In the genomic region with DNA sequence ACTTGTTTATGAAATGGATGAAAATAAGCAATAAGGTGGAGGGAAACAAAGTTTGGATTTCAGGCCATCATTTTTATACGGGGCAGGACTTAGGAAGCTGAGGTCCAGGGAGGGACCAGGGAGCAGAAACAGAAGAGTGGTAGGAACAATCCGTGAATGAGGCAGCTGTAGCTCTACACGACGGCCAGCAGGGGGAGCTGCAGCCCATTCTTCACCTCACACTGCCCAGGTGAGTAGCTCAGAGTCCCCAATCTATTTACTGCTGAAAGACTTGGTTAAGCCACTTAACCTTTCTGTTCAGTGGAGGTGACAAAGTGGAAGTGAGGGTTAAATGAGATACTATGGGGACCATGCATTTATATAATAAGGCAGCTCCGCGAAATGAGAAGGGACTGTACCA, we compare ENCODE assay signal across 8 mouse cellular contexts.
DNase-seq lines count a peak whose midpoint lies in the region; ATAC-seq lines count a peak whose summit lies in the region.

No protein-coding gene starts in this region.

- ATAC-seq in forebrain, embryonic 11.5 days (replicated peaks; ENCODE audit: low FRiP score), result 0 out of 2 replicates have a peak, but pooled peaks have one; percentile 61
- ATAC-seq in hindbrain, embryonic 11.5 days (ENCODE audit: low FRiP score), result peak; percentile 60; the same call in 1 of the 2 replicates
- ATAC-seq in megakaryocyte progenitor cell, adult 5-6 weeks (replicated peaks; ENCODE audit: poor library complexity), result peak; percentile 89

- H3K4me2 ChIP-seq in forebrain, embryonic 11.5 days (ENCODE audit: low read depth, low read length, severe bottlenecking), result no peak overlapping the region
- no peak overlapping the region for H3K4me2 ChIP-seq in hindbrain, embryonic 11.5 days (replicated peaks; ENCODE audit: low read depth, low read length)

- H3K4me1 ChIP-seq in forebrain, embryonic 11.5 days (replicated peaks; ENCODE audit: control insufficient read depth, insufficient read depth, low read length), result no peaks in the 10 kb centered on the region
- H3K4me1 ChIP-seq in hindbrain, embryonic 11.5 days (replicated peaks; ENCODE audit: control insufficient read depth, insufficient read depth, low read length), result no peaks in the 10 kb centered on the region; the same call in 1 of the 2 replicates

- H3K27ac ChIP-seq in forebrain, embryonic 11.5 days (ENCODE audit: low read depth, low read length), result no peak overlapping the region
- H3K27ac ChIP-seq in hindbrain, embryonic 11.5 days (ENCODE audit: low read depth, low read length), result no peak overlapping the region

- H3K36me3 ChIP-seq in forebrain, embryonic 11.5 days (ENCODE audit: control insufficient read depth, insufficient read depth, low read length), result no peaks in the 10 kb centered on the region
- no peaks in the 10 kb centered on the region for H3K36me3 ChIP-seq in hindbrain, embryonic 11.5 days (ENCODE audit: control insufficient read depth, insufficient read depth, low read length)

- 27% methylated on average over 6 of the region's 6 CpGs for WGBS in forebrain, embryonic 11.5 days
- 34% methylated on average over 6 of the region's 6 CpGs for WGBS in hindbrain, embryonic 11.5 days

- DNase-seq in gastrocnemius, adult 18-20 months (ENCODE audit: low spot score), result peak; percentile 59
- no peak for DNase-seq in gastrocnemius, adult 8-10 months (ENCODE audit: low spot score in 2 of 2)
- peak; percentile 46 for DNase-seq in c-Kit-positive CD71-negative TER-119-negative erythroid progenitor cells, embryonic 14.5 days (ENCODE audit: low read depth)
- DNase-seq in forebrain, embryonic 11.5 days (ENCODE audit: low spot score), result peak; percentile 86
- DNase-seq in hindbrain, embryonic 11.5 days (ENCODE audit: low spot score), result peak; percentile 81
- peak; percentile 42 to 56 for DNase-seq in layer of hippocampus, postnatal 14 days (ENCODE audit: low spot score in 2 of 2)
- peak; percentile 9 for DNase-seq in spleen, adult 12 weeks (ENCODE audit: low spot score)

- no peaks in the 10 kb centered on the region for H3K9me3 ChIP-seq in forebrain, embryonic 11.5 days (ENCODE audit: control insufficient read depth, low read length)
- H3K9me3 ChIP-seq in hindbrain, embryonic 11.5 days (ENCODE audit: control insufficient read depth, low read length), result no peaks in the 10 kb centered on the region

- H3K4me3 ChIP-seq in forebrain, embryonic 11.5 days (ENCODE audit: low read depth, low read length), result no peak overlapping the region
- H3K4me3 ChIP-seq in hindbrain, embryonic 11.5 days (ENCODE audit: low read depth, low read length), result no peak overlapping the region

- no peaks in the 10 kb centered on the region for H3K27me3 ChIP-seq in forebrain, embryonic 11.5 days (ENCODE audit: control insufficient read depth, insufficient read depth, low read length)
- no peaks in the 10 kb centered on the region for H3K27me3 ChIP-seq in hindbrain, embryonic 11.5 days (ENCODE audit: control insufficient read depth, insufficient read depth, low read length)

- H3K9ac ChIP-seq in forebrain, embryonic 11.5 days (ENCODE audit: low read length), result no peak overlapping the region
- H3K9ac ChIP-seq in hindbrain, embryonic 11.5 days (ENCODE audit: low read depth, low read length), result no peak overlapping the region

Comparison
In these comparisons a context has a peak if more than half of its experiments do, and no peak if none do; other contexts are left out.
1. DNase-seq: peak in gastrocnemius, adult 18-20 months (single experiment), c-Kit-positive CD71-negative TER-119-negative erythroid progenitor cells, embryonic 14.5 days (single experiment), forebrain, embryonic 11.5 days (single experiment), hindbrain, embryonic 11.5 days (single experiment), layer of hippocampus, postnatal 14 days (2 of 2) and spleen, adult 12 weeks (single experiment); none in gastrocnemius, adult 8-10 months (0 of 2).
2. Peak in every context shown above with its lines, with median percentiles within 50 percentile points of each other: ATAC-seq.